Mouse (Mus musculus) heart, adult 11 months (tissue): ENCODE measurements around the gene Amd1.
A peak's percentile ranks its signal among the peaks of the same experiment; 100 is the strongest.

Experiments
- DNase-seq: peaks from one replicate; pipeline ENCODE4 v3.0.0; 2022

Amd1 gene

GRCm38 (mm10) chr10:40302140-40302985, at the start of gene Amd1:
Amd1 (minus strand) TSS chr10:40302186.
- peak; percentile 100 for DNase-seq

GRCm38 (mm10) chr10:40351156-40351555, 49.2 kb upstream of the Amd1 start:
- peak; percentile 85 for DNase-seq

- peak; percentile 82 for DNase-seq
Measured at GRCm38 (mm10) chr10:40350245-40350932, 48.4 kb upstream of the Amd1 start.

- peak; percentile 99 for DNase-seq
Measured at GRCm38 (mm10) chr10:40349631-40350177, 47.7 kb upstream of the Amd1 start.

- DNase-seq: peak; percentile 100
Measured at GRCm38 (mm10) chr10:40348566-40349536, 46.9 kb upstream of the Amd1 start.

- DNase-seq: peak; percentile 61
Measured at GRCm38 (mm10) chr10:40347461-40347954, 45.5 kb upstream of the Amd1 start.

- no peak for DNase-seq
Measured at GRCm38 (mm10) chr10:40346776-40347403, 44.9 kb upstream of the Amd1 start.

- peak; percentile 53 for DNase-seq
Measured at GRCm38 (mm10) chr10:40342036-40342435, 40.0 kb upstream of the Amd1 start.

- DNase-seq: peak; percentile 54
Measured at GRCm38 (mm10) chr10:40339351-40339964, 37.5 kb upstream of the Amd1 start, which contains the start of gene Cdk19. Cdk19 (plus strand) TSS chr10:40339564.

- DNase-seq: peak; percentile 80
Measured at GRCm38 (mm10) chr10:40332864-40333263, 30.9 kb upstream of the Amd1 start.

GRCm38 (mm10) chr10:40330262-40330661, 28.3 kb upstream of the Amd1 start:
- peak; percentile 44 for DNase-seq

GRCm38 (mm10) chr10:40328004-40328551, 26.1 kb upstream of the Amd1 start:
- peak; percentile 99 for DNase-seq

- DNase-seq: peak; percentile 95
Measured at GRCm38 (mm10) chr10:40320306-40320705, 18.3 kb upstream of the Amd1 start.

GRCm38 (mm10) chr10:40316841-40317585, 15.0 kb upstream of the Amd1 start:
- DNase-seq: peak; percentile 86

GRCm38 (mm10) chr10:40312781-40313180, 10.8 kb upstream of the Amd1 start:
- DNase-seq: peak; percentile 73

GRCm38 (mm10) chr10:40309884-40310635, 8.1 kb upstream of the Amd1 start:
- peak; percentile 91 for DNase-seq

- DNase-seq: peak; percentile 56
Measured at GRCm38 (mm10) chr10:40307826-40308583, 6.0 kb upstream of the Amd1 start.

- DNase-seq: peak; percentile 71
Measured at GRCm38 (mm10) chr10:40305989-40306388, 4.0 kb upstream of the Amd1 start.
